Mouse (Mus musculus) frontal cortex, adult 2 months (tissue): ENCODE data around the gene Pex1. TPM values are rescaled to one million over a fixed set of nuclear protein-coding genes. Genes with fewer than 3 reads are reported as not detected.
"Not testable (repeated sequence)": the region's sequence is repeated elsewhere in the genome, so short reads cannot be mapped to it uniquely, and the experiment has no call there.

ENCODE experiments used
- DNase-seq, 2 experiments: peaks; one replicate each; pipeline ENCODE4 v3.0.0; 2022; ENCODE audit warnings: low spot score in 1 of 2; ENCODE audit errors: extremely low spot score in 1 of 2
- polyA plus RNA-seq: library from polyadenylated mRNA; depleted of rRNA; stranded (reverse); fragments of >200 nt; gene quantifications from 2 replicates; pipeline ENCODE4 v1.2.3, GENCODE M21; 2012; rRNA removed

Gene Pex1
- 26.5 and 28.9 TPM in 2 replicates for polyA plus RNA-seq

DNA sequence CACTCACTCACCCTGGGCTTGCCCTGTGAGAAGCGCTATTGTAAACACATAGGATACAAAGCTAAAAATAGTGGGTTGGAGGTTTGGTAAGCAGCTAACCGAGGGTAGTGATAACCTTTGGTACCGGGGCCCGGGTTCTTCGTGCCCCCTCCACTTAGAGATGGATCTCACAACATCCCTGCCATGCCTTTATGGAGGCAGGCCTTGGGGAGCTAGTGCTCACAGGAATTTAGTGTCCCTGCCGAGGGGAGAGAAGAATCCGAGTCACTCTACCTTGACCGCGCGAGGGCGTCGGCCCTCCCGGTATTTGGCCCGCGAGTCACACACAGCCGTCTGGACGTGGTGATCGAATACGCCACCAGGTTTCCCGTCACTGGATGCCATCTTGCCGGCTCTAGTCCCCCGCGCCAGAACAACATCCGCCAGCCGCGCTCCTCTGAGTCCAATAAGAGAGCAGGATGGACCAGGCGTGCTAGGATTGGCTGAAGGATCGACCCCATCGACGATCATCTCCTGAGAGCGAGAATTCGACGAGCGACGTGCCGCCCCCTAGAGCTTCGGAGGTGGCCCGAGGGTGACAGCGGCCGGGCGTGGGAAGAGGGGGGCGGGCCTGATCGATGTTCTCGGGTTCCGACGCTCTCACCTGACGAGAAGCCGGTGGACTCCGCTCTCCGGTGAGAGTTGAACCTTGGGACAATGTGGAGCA, at the start of gene Pex1:
Gene Pex1, plus strand, starts transcription at position 374 of the 706 bp plus-strand sequence.
- DNase-seq = peak; percentile 94 to 97

DNA sequence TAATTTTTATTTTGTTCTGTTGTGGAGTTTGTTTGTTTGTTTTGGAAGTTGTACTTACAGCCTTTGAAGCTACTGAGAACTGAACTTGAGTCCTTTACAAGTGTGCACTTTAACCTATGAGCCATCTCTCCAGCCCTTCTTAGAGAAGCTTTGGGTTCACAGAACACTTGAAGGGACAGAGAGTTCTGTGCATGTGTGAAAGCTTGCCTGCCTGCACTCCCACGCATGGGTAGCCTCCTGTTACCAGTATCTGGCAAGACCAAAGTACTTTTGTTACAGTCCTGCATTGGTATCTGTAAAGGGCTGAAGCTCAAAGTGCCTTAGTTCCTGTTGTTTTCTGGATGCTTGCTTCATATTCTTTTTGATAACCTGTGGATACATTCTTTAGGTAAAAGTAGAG, 49.6 kb upstream of the Pex1 start:
- no peak for DNase-seq

DNA sequence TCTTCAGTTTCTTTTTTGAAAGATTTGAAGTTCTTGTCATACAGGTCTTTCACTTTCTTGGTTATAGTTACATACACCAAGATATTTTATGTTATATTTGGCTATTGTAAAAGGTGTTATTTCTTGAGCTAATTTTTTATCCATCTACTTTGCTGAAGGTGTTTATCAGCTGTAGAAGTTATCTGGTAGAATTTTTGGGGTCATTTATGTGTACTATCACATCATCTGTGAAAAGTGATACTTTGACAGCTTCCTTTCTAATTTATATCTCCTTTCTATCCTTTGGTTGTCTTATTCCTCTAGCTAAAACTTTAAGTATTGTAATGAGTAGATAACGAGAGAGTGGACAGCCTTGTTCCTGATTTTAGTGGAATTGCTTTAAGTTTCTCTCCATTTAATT, 44.4 kb upstream of the Pex1 start:
- no peak for DNase-seq

DNA sequence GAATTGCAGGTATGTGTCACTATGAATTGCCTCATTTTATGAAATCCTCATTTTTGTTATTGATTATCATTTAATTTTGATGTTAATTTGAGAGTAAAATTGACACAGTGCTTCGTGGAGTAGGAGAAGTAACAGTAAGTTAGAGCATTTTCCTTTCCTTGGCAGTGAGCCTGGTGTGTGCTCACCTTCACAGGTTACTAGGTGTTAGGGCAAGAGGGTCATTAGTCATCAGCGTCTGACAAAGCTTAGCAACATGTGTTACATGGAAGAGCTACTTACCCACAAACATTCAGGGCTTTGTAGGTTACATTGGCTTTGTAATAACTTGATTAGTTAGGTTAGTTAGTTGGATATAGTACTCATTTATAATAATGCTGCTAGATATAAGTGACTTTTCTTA, 41.7 kb upstream of the Pex1 start:
- no peak for DNase-seq

DNA sequence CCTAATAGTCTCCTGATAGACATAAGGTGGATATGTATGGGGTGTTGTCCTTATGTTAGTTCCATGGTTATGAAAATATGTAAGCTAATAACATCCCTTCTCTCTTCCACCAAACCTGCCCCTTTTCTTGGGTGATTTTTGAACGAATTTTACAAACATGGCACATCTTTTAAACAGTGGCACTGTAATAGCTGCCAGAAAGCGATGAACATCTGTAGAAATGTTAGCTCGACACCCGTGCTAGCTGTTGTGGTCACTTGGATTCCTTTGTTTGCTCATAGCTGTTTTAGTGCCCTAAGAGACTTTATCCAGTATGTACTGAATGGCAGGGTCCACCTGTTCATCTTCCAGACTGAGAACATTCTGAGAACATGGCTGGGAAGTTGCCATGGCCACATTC, 24.6 kb upstream of the Pex1 start, which contains the start of gene 1700109H08Rik:
Gene 1700109H08Rik, plus strand, starts transcription at position 301 of the 400 bp plus-strand sequence.
- no peak for DNase-seq

DNA sequence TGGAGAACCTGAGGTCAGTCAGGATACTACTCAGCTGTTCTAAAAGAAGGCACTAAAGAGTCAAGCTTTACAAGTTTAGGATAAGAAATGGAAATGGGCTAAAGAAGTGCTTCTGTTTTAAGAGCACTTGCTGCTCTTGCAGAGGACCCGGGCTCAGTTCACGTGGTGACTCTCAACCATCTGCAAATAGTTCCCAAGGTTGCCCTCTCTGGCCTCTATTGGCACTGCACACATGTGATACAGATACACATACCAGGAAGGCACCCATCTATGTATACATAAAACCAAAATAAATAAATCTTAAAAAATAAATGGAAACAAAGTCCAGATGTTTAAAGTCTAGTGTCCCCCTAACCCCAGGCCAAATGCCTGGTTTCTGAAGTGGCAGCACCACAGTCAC, 21.0 kb upstream of the Pex1 start:
- DNase-seq = no peak

DNA sequence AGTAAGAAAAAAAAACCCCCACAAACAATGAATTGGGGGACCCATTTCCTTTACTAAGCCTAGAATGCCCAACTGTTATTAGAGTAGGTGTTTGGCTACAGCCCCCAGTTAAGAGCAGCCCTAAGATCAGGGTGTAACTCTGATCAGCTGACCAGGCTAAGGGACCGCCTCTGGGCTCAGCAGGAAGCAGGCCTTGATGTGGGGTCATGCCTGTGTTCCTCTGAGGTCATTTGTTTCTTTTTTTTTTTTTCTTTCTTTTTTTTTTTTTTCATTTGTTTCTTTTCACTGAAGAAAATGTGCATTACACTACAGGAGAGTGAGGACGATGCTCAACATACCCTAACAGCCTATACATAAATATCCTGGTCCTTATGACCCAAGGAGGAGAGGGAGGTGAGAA, 17.9 kb upstream of the Pex1 start:
- DNase-seq = no peak

DNA sequence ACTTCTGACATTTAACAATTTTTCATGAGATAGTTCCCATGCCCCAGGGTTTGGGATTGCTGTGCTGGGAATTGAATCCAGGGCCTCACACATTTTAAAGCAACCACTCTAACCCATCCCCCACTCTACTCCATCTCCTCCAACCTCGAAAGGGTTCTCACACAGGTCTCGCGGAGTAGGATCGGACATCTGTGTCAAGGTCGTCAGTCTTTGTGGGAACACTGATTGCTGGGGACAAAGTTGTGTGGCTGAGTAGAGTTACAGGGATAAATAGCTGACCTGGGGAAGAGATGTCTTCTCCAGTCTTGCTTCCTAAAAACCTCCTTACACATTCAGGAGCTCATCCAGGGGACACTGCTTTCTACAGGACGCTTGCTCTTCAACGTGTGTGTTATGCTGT, 16.8 kb upstream of the Pex1 start:
- no peak for DNase-seq

DNA sequence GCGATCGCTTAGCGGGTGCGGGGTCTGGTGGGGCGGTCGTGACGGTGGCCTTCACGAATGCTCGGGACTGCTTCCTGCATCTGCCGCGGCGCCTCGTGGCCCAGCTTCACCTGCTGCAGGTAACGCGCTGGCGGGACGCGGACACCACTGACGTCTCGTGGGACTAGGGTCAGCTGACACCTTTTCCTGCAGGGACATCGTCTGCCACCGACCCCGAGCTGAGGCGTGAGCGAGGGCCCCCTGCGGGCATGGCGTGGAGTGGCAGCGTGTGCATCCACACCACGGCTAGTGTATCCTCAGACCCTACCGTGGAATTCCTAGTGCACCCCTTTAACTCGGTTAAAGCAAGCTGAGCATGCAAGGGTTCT, 517 bp downstream of the Pex1 start, which contains the start of gene Rbm48:
Gene Rbm48, minus strand, starts transcription at position 187 of the 368 bp plus-strand sequence.
- peak; percentile 72 to 88 for DNase-seq

DNA sequence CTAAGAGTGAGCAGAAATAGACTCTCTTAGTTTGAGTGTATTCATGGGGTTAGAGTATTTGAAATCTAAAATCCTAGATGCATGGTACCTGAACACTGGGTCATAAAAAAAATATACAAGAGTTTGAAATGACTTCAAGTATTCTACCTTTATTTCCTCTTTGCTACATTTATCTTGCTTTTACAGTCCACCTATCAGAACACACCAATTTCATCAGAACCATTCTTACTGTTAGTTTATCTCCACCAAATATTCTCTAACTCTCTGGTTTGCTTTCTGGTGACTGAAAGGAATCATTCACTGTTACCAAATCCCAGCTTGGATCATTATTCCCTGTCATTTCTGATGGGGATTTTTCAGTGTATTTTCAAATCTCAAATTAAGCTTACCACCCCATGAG, 1.3 kb downstream of the Pex1 start:
- no peak for DNase-seq

DNA sequence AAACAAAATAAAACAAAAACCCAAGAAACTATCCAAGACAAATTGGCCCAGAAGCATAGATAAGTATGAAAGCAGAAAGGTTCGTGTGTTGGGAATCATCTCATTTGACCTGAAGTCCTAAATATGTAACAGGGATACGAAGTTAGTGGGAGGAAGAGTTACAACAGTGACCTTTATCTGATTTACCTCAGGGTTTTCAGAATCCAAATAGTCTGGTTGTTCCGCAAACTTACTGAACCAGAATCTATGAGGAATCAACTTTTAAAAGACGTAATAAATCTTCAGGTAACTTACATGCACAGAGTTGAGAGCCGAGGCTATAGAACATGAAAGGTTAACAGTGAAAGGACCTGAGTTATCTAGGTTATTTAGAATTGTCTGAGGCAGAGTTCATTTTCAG, 2.9 kb downstream of the Pex1 start:
- DNase-seq = no peak

DNA sequence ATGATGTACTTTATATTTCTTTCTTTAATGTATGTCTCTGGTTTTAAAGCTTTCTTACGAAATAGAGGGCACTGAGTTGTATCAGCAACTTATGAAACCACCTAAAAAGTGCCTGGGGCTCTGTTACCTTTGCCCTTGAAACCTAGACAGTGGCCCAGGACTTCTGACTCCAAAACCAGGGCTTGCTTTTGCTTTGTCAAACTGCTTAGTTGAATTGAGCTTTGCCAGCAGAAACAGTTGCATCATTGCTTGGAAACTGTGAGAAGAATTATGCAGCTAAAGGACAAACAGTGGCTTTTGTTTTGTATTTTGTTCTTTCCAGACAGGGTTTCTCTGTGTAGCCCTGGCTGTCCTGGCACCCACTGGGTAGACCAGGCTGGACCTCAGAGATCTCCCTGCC, 4.4 kb downstream of the Pex1 start:
- DNase-seq = no peak

DNA sequence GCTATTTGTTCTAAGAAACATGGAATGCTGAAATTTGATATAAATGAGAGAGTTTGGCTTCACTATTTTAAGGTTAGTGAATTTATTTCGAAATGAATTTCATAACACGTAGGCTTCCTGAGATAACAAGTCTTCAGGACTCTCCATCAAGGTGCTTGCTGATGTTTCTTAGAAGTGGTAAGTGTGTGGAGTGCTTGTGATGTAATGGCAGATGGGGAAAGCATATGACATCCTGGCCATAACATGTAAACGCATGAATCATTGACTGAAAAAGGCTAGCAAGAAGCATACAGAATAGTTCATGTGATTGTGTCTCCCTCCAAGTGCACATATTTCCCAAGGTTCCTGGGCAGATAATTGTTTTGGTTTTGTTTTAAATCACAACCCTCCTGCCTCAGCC, 4.9 kb downstream of the Pex1 start:
- DNase-seq = no peak

DNA sequence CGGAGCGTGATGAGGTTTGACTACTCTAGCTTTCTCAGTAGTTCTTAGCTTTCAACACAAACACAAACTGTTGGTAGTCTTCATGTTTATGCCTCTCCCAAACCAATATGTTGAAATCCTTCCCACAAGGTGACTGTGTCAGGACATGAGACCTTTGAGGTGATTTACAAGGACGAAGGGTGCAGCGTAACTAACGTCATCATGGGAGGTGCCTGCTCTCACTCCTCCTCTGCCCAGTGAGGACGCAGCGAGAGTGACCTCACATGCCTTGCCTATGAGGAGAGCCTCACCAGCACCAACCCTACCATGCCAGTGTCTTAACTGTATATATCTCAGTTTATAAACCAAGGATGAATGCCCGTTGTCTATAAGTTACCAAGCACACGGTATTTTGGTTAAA, 11.2 kb downstream of the Pex1 start:
- DNase-seq = no peak

DNA sequence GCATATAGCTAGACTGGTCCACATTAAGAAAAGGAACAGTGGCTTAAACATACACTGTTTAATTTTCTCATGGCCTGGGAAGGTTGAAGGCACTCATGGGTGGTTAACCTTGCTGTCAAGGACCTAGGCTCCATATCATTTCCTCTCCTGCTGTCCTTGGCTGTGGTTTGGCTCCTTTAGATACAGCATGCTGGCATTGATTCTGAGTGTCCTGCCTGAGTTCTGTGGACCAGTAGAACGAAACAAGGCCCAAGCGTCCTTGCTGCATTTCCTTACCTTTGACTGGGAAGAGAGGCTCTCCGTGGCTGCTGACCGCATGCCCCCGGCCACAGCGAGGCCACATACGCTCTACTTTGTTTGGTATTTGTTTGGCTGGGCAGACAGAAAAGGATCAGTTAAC, 13.4 kb downstream of the Pex1 start:
- no peak for DNase-seq

DNA sequence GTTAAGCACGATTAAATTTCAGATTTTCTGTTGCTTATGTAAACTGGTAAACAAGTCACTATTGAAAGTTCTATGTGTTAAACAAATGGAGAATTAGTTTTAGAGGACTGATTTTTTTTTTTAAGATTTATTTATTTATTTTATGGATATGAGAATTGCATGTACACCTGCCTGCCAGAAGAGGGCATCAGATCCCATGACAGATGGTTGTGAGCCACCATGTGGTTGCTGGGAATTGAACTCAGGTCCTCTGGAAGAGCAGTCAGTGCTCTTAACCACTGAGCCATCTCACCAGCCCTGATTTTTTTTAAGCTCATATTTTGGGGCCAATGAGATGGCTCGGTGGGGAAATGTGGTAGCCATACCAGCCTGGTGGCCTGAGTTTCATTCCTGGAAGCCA, 16.0 kb downstream of the Pex1 start:
- not testable (repeated sequence) for DNase-seq

DNA sequence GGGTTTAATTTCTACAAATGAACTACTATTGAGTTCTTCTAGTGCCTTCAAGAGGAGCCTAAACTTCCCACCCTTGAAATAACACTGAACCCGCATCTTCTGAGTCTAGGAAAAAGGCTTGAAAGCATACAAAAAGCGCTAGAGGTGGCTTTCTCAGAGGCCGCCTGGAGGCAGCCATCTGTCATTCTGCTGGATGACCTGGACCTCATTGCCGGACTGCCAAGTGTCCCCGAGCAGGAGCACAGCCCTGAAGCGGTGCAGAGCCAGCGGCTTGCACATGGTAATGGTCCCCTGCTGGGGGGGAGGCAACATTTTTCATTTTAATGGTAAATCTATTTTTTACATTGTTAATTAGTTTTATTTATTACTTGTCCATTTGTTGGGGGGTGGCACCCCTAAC, 24.6 kb downstream of the Pex1 start:
- no peak for DNase-seq

DNA sequence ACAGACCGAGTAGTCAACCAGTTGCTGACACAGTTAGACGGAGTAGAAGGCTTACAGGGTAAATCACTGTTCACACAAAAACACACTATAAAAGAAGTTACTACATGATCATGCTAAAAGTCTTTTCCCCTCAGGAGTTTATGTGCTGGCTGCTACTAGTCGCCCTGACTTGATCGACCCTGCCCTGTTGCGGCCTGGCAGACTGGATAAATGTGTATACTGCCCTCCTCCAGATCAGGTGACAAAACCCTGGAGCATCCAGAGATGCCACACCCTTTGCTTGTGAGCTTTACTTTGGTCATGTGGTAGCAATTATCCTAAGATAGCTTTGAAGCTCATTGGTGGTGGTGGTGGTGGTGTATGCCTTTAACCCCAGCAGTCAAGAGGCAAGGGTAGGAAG, 34.2 kb downstream of the Pex1 start:
- DNase-seq = no peak

DNA sequence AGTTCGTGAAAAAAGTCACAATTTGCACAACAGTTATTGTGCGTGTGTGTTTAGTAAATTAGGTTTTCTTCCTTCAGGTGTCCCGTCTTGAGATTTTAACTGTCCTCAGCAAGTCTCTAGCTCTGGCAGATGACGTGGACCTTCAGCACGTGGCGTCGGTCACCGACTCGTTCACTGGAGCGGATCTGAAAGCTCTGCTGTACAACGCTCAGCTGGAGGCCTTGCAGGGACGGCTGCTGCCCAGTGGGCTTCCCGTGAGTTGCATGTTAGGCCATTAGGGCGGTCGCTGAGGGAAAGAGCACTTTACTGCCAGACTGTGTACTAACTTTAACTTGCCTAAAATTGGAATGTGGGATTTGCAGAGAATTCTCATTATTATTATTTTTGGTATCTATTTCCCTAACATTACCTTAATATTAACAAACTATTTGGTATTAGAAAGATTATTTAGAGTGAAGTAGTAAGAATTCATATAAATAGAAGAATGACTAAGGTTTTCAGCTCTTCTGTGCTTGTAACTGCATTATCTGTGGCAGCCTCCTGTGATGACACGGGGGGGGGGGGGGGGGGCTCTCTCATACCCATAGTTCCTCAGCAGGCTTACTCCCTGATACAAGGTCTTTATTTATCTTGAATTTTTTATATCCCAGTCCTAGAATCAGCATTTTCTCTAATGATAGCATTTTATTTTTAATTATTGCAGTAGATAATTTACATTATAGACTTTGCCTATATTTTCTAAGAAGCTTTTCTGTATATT, 35.8 kb downstream of the Pex1 start:
- no peak for DNase-seq

DNA sequence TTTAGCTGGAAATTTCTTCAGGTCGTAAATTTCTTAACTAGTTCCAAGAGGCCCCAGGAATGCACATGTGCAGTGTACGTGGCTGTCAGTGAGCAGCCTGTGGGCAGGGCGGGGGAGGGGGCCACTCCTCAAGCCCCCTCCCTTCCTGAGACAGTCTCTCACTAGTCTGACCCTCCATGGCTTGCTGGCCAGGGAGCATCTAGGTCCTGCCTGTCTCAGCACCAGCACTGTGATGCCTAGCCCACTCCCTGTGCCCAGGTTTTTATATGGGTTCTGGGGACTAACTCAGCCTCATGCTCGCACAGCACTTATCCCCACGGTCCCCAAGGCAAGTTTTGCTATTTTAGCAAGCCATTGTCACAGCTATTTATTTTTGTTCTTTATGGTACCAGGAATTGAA, 36.4 kb downstream of the Pex1 start:
- DNase-seq = no peak

DNA sequence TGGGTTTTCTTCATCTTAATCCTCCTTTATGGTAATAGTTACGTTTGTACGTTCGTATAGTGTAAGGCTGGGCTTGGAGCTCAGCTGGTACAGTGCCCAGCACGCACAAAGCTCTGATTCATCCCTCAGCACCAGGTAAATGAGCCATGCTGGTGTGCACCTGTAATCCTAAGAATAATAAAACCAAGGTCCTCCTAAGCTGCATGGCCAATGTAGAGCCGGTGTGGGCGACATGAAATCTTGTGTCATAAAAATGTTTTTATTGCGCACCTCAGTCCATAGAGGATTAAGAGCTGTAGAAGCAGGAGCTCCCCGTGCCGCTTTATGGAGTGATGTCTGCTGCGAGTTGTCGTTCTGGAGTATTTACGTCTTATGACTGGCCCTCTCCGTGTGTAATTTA, 37.4 kb downstream of the Pex1 start:
- no peak for DNase-seq

DNA sequence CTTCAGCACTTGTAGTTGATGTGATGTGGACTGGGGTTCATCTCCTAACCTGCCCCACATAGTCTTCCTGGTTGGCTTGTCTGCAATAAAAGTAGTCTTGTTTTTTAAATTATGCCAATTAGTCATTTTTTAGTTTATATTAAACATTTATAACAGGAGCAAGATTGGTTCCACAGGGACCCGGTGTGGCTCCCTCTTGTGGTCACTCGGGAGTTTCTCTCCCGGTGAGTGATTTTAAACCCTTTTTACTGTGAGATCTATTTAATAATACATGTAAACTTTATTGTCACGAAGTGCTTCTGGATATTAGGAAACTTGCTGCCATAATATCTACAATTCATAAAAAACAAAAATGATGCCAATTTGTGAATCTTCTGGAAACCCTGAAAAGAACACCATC, 38.1 kb downstream of the Pex1 start:
- no peak for DNase-seq
